Mouse (Mus musculus): ENCODE measurements around the gene Knstrn. TPM values are rescaled to one million over a fixed set of nuclear protein-coding genes. Genes with fewer than 3 reads are reported as not detected.

Gene Knstrn
- total and polyA plus RNA-seq, 2 experiments from 2014 or later = 19.8 to 39.9 TPM

- TF ChIP-seq EP300 (IDR thresholded peaks at IDR 0.05; ENCODE audit: low read depth) (no peak), CTCF (IDR thresholded peaks at IDR 0.05; ENCODE audit: low read depth) (no peak)
- no peaks in the 10 kb centered on the region for H3K4me1 ChIP-seq (ENCODE audit: control insufficient read depth, insufficient read depth)
- H3K36me3 ChIP-seq (replicated peaks; ENCODE audit: control insufficient read depth, insufficient read depth, low read length) = no peaks in the 10 kb centered on the region
- no peaks in the 10 kb centered on the region for H3K9me3 ChIP-seq (replicated peaks; ENCODE audit: control insufficient read depth, low read length)
- ATAC-seq (ENCODE audit: insufficient read depth, low read depth) (no peak), DNase-seq (ENCODE audit: low spot score) (no peak)
- no peak overlapping the region for H3K4me2 ChIP-seq (ENCODE audit: low read depth, low read length)
- 71% methylated on average over 2 of the region's 2 CpGs for WGBS
- H3K27ac ChIP-seq (ENCODE audit: low read depth) = no peak overlapping the region
- no peak overlapping the region for H3K4me3 ChIP-seq (ENCODE audit: low read depth, low read length)
- no peaks in the 10 kb centered on the region for H3K27me3 ChIP-seq (ENCODE audit: control insufficient read depth, insufficient read depth, low read length)
- no peak overlapping the region for H3K9ac ChIP-seq (replicated peaks; ENCODE audit: low read depth, low read length)
These were observed 9.3 kb upstream of the Knstrn start for GRCm38 (mm10) chr2:118804474-118804873.

GRCm38 (mm10) chr2:118805137-118805536 lies 8.7 kb upstream of the Knstrn start:
- H3K4me1 ChIP-seq (ENCODE audit: control insufficient read depth, insufficient read depth) = no peaks in the 10 kb centered on the region
- TF ChIP-seq EP300 (IDR thresholded peaks at IDR 0.05; ENCODE audit: low read depth) (no peak), CTCF (IDR thresholded peaks at IDR 0.05; ENCODE audit: low read depth) (no peak)
- no peak overlapping the region for H3K27ac ChIP-seq (ENCODE audit: low read depth)
- H3K27me3 ChIP-seq (ENCODE audit: control insufficient read depth, insufficient read depth, low read length) = no peaks in the 10 kb centered on the region
- 18% methylated on average over 3 of the region's 3 CpGs for WGBS
- H3K36me3 ChIP-seq (replicated peaks; ENCODE audit: control insufficient read depth, insufficient read depth, low read length) = no peaks in the 10 kb centered on the region
- no peak overlapping the region for H3K4me2 ChIP-seq (ENCODE audit: low read depth, low read length)
- DNase-seq (ENCODE audit: low spot score) (no peak), ATAC-seq (ENCODE audit: insufficient read depth, low read depth) (no peak)
- no peak overlapping the region for H3K9ac ChIP-seq (replicated peaks; ENCODE audit: low read depth, low read length)
- no peaks in the 10 kb centered on the region for H3K9me3 ChIP-seq (replicated peaks; ENCODE audit: control insufficient read depth, low read length)
- no peak overlapping the region for H3K4me3 ChIP-seq (ENCODE audit: low read depth, low read length)

- 18% methylated on average over 3 of the region's 3 CpGs for WGBS
- no peak overlapping the region for H3K4me2 ChIP-seq (ENCODE audit: low read depth, low read length)
These were observed 8.0 kb upstream of the Knstrn start for GRCm38 (mm10) chr2:118805756-118806155.

GRCm38 (mm10) chr2:118806860-118807259 lies 6.9 kb upstream of the Knstrn start:
- H3K4me1 ChIP-seq (ENCODE audit: control insufficient read depth, insufficient read depth) = no peaks in the 10 kb centered on the region
- no peak overlapping the region for H3K4me2 ChIP-seq (ENCODE audit: low read depth, low read length)
- H3K4me3 ChIP-seq (ENCODE audit: low read depth, low read length) = no peak overlapping the region
- H3K36me3 ChIP-seq (replicated peaks; ENCODE audit: control insufficient read depth, insufficient read depth, low read length) = no peaks in the 10 kb centered on the region
- no peak overlapping the region for H3K27ac ChIP-seq (ENCODE audit: low read depth)
- H3K27me3 ChIP-seq (ENCODE audit: control insufficient read depth, insufficient read depth, low read length) = no peaks in the 10 kb centered on the region
- no peak overlapping the region for H3K9ac ChIP-seq (replicated peaks; ENCODE audit: low read depth, low read length)
- 0 out of 2 replicates have a peak, but pooled peaks cover 4% of the 10 kb centered on the region for H3K9me3 ChIP-seq (replicated peaks; ENCODE audit: control insufficient read depth, low read length)
- ATAC-seq (ENCODE audit: insufficient read depth, low read depth) (no peak), DNase-seq (ENCODE audit: low spot score) (no peak)
- TF ChIP-seq CTCF (IDR thresholded peaks at IDR 0.05; ENCODE audit: low read depth) (no peak), EP300 (IDR thresholded peaks at IDR 0.05; ENCODE audit: low read depth) (no peak)
- 44% methylated on average over 4 of the region's 4 CpGs for WGBS

More at GRCm38 (mm10) chr2:118805756-118806155, 8.0 kb upstream of the Knstrn start:
- no peak for TF ChIP-seq EP300 (IDR thresholded peaks at IDR 0.05; ENCODE audit: low read depth)
- TF ChIP-seq CTCF (IDR thresholded peaks at IDR 0.05; ENCODE audit: low read depth) = no peak
- no peak overlapping the region for H3K27ac ChIP-seq (ENCODE audit: low read depth)
- DNase-seq (ENCODE audit: low spot score) (no peak), ATAC-seq (ENCODE audit: insufficient read depth, low read depth) (no peak)
- H3K36me3 ChIP-seq (replicated peaks; ENCODE audit: control insufficient read depth, insufficient read depth, low read length) = no peaks in the 10 kb centered on the region
- H3K4me1 ChIP-seq (ENCODE audit: control insufficient read depth, insufficient read depth) = no peaks in the 10 kb centered on the region
- no peaks in the 10 kb centered on the region for H3K27me3 ChIP-seq (ENCODE audit: control insufficient read depth, insufficient read depth, low read length)
- 0 out of 2 replicates have a peak, but pooled peaks cover 3% of the 10 kb centered on the region for H3K9me3 ChIP-seq (replicated peaks; ENCODE audit: control insufficient read depth, low read length)
- H3K9ac ChIP-seq (replicated peaks; ENCODE audit: low read depth, low read length) = no peak overlapping the region
- H3K4me3 ChIP-seq (ENCODE audit: low read depth, low read length) = no peak overlapping the region

DNA sequence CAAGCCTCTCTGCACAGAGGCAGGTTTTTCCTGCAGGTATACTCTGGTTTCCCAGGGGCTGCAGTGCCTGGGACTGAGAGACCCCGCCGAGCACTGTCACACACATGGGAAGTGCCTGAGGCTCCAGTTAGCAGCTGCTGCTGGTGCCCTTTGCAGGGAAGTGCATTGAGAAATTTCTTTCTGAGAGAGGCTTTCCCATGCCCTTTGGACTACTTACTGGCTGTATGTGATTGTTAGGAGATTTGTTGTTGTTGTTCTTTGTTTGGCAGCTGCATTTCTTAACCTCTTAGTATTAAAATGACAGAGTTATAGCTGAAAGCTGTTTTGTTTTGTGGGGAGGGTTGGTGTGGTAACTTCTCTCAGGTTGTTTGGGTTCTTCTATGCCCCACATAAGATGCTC lies 2.9 kb upstream of the Knstrn start:
- 41% methylated on average over 2 of the region's 2 CpGs for WGBS
- ATAC-seq (ENCODE audit: insufficient read depth, low read depth) (no peak), DNase-seq (ENCODE audit: low spot score) (no peak)
- Histone ChIP-seq H3K27ac (ENCODE audit: low read depth) (no peak overlapping the region), H3K4me1 (ENCODE audit: control insufficient read depth, insufficient read depth) (peaks cover 11% of the 10 kb centered on the region; the same call in 1 of the 2 replicates), H3K4me3 (ENCODE audit: low read depth, low read length) (no peak overlapping the region), H3K36me3 (replicated peaks; ENCODE audit: control insufficient read depth, insufficient read depth, low read length) (no peaks in the 10 kb centered on the region), H3K27me3 (ENCODE audit: control insufficient read depth, insufficient read depth, low read length) (no peaks in the 10 kb centered on the region), H3K4me2 (ENCODE audit: low read depth, low read length) (no peak overlapping the region), H3K9me3 (replicated peaks; ENCODE audit: control insufficient read depth, low read length) (0 out of 2 replicates have a peak, but pooled peaks cover 4% of the 10 kb centered on the region), H3K9ac (replicated peaks; ENCODE audit: low read depth, low read length) (no peak overlapping the region)
- TF ChIP-seq CTCF (IDR thresholded peaks at IDR 0.05; ENCODE audit: low read depth) = no peak
- no peak for TF ChIP-seq EP300 (IDR thresholded peaks at IDR 0.05; ENCODE audit: low read depth)

DNA sequence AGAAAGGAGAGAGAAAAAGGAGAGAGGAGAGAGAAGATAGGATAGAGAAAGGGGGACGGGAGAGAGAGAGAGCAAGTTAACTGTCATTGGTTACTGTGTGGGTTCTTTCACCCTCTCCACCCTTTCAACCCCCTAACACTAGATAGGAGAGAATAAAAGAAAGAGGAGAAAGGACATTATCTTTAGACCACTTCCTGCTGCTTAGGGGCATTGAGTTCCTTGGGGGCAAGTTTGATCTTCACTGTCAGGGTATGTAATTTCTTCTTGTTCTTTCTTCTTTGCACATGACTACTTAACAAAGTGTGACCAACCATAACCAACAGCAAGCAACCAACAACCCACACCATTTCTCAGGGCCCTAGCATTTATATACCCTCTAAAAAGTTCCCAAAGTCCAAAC lies 1.1 kb upstream of the Knstrn start:
- no peak for TF ChIP-seq CTCF (IDR thresholded peaks at IDR 0.05; ENCODE audit: low read depth)
- TF ChIP-seq EP300 (IDR thresholded peaks at IDR 0.05; ENCODE audit: low read depth) = no peak
- no peak overlapping the region for H3K27ac ChIP-seq (ENCODE audit: low read depth)
- 38% methylated on average over 1 of the region's 1 CpGs for WGBS

More for the DNA sequence above, 1.1 kb upstream of the Knstrn start:
- no peak for ATAC-seq (ENCODE audit: insufficient read depth, low read depth)
- Histone ChIP-seq H3K4me2 (ENCODE audit: low read depth, low read length) (no peak overlapping the region), H3K9ac (replicated peaks; ENCODE audit: low read depth, low read length) (no peak overlapping the region), H3K4me3 (ENCODE audit: low read depth, low read length) (no peak overlapping the region), H3K27me3 (ENCODE audit: control insufficient read depth, insufficient read depth, low read length) (no peaks in the 10 kb centered on the region), H3K4me1 (ENCODE audit: control insufficient read depth, insufficient read depth) (peaks cover 11% of the 10 kb centered on the region; the same call in 1 of the 2 replicates), H3K36me3 (replicated peaks; ENCODE audit: control insufficient read depth, insufficient read depth, low read length) (peaks cover 11% of the 10 kb centered on the region), H3K9me3 (replicated peaks; ENCODE audit: control insufficient read depth, low read length) (0 out of 2 replicates have a peak, but pooled peaks cover 4% of the 10 kb centered on the region)
- DNase-seq (ENCODE audit: low spot score) = no peak
